Mouse (Mus musculus): ENCODE measurements at regions not wholly inside any gene's neighbourhood (a gene's known extent, or its start where the extent isn't known, plus 50 kb on each side); places are given as distances from the start of the nearest gene placed in this dataset.

DNA sequence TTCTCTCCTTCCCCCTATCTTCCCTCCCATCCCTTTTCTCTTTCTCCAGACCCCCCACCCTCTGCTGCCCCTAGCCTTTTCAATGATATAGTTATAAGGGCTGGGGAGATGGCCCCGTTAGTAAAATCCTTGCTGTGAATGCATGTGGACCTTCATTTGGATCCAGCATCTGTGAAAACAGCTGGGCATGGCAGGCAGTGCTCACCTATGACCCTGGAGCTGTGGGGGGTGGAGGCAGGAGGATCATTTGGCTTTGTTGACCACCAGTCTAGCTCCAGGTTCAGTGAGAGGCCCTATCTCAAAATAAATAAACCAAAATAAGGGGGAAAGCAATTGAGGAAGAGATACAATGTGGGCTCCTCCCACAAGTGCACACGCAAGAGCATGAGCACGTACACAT lies 105.3 kb upstream of the S1pr3 start:
- 72% methylated on average over 3 of the region's 3 CpGs for WGBS
- no peak for ATAC-seq (ENCODE audit: low FRiP score, low read depth)
- Histone ChIP-seq H3K9ac (no peak overlapping the region), H3K27ac (no peak overlapping the region), H3K4me2 (replicated peaks) (no peak overlapping the region), H3K4me3 (no peak overlapping the region), H3K27me3 (no peaks in the 10 kb centered on the region), H3K9me3 (no peaks in the 10 kb centered on the region), H3K36me3 (no peaks in the 10 kb centered on the region), H3K4me1 (peaks cover 7% of the 10 kb centered on the region)

DNA sequence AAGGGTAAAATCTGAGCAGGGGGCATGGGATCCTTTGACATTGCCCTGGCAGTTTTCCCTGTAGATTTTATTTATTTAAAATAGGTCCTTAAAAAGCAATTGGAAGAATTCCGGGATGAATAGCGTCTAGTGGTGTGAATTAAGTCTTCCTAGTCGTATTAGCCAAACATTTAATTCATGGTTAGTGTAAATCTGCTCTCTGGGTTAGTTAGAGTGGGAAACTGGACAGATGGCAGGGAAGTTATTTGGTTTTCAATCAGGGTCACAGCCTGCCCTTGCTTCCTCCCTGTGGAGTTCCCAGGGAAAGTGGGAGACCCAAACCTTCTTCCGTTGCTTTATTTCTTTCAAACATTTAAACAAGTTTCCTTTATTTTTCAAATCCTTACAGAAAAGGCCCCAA lies 103.8 kb upstream of the S1pr3 start:
- H3K4me3 ChIP-seq = no peak overlapping the region
- H3K9me3 ChIP-seq = no peaks in the 10 kb centered on the region
- H3K27ac ChIP-seq = no peak overlapping the region; the same call in 1 of the 2 replicates
- H3K4me2 ChIP-seq (replicated peaks) = no peak overlapping the region
- ATAC-seq (ENCODE audit: low FRiP score, low read depth) = no peak
- 50% methylated on average over 4 of the region's 4 CpGs for WGBS
- H3K4me1 ChIP-seq = peaks cover 7% of the 10 kb centered on the region
- no peak overlapping the region for H3K9ac ChIP-seq
- no peaks in the 10 kb centered on the region for H3K27me3 ChIP-seq
- H3K36me3 ChIP-seq = no peaks in the 10 kb centered on the region

DNA sequence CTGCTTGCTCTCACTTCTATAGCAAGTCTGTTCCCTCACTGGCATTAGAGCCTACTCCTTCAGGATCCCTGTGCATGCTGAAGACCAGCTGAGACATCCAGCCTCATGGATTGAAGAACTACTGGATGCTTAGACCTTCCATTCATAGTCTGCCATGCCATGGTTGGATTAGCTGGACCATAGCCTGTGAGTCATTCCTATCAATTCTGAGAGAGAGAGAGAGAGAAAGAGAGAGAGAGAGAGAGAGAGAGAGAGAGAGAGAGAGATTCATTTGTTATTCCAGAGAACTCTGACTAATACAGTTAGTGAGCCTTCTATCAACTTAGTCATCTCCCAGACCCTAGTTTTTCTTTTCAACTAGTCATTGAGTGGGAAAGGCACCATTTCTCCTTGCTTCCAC lies 99.0 kb upstream of the S1pr3 start:
- no peak for ATAC-seq (ENCODE audit: low FRiP score, low read depth)
- Histone ChIP-seq H3K27me3 (no peaks in the 10 kb centered on the region), H3K4me3 (no peak overlapping the region), H3K27ac (no peak overlapping the region), H3K36me3 (no peaks in the 10 kb centered on the region), H3K4me1 (peaks cover 43% of the 10 kb centered on the region), H3K9me3 (no peaks in the 10 kb centered on the region), H3K9ac (no peak overlapping the region), H3K4me2 (replicated peaks) (no peak overlapping the region)

DNA sequence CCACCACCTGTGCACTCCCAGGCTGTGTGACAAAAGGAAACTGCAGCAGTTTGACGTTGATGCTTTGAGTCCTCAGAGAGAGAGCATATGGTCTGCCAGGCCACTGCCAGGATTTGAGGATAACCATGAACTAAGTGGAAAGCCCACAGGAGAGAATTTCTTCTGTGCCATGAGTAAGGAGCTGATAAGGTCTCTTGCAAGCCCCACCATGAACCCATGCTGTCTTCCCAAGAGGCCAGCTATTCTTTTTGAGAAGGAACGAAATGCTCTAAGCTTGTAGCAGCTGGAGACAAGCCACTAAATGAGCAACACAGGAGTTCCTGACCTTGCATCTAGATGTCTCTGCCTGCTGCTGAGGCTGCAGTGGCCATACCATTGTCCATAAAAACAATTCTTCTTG lies 98.4 kb upstream of the S1pr3 start:
- Histone ChIP-seq H3K4me3 (no peak overlapping the region), H3K36me3 (no peaks in the 10 kb centered on the region), H3K27ac (no peak overlapping the region), H3K9me3 (no peaks in the 10 kb centered on the region), H3K4me2 (replicated peaks) (no peak overlapping the region), H3K4me1 (peaks cover 49% of the 10 kb centered on the region), H3K9ac (no peak overlapping the region), H3K27me3 (no peaks in the 10 kb centered on the region)
- WGBS = 56% methylated on average over 2 of the region's 2 CpGs
- no peak for ATAC-seq (ENCODE audit: low FRiP score, low read depth)

DNA sequence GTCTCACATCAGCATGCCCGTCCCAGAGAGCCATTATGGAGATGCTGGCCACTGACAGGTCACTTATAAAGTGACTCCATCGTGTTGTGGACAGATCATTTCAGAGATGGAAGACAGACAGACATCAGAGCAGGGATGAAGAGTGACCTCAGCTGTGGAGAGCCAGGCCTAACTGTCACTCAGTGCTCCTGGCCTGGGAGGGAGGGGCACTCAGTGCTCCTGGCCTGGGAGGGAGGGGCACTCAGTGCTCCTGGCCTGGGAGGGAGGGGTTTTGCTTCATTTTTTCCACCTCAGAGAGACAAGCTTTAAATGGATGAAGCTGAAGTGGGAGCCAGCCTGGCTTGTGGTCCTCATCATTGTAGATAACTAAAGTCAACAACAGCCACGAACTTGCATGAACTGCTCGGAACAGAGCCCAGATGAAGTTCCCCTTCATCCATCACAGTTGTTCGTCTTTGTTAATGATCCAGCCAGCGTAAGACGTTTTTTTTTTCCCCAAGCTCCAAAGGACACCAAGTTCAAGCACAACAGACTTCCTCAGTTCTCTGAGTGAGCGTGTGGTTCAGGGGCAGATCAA lies 96.7 kb upstream of the S1pr3 start:
- WGBS = 46% methylated on average over 8 of the region's 8 CpGs

DNA sequence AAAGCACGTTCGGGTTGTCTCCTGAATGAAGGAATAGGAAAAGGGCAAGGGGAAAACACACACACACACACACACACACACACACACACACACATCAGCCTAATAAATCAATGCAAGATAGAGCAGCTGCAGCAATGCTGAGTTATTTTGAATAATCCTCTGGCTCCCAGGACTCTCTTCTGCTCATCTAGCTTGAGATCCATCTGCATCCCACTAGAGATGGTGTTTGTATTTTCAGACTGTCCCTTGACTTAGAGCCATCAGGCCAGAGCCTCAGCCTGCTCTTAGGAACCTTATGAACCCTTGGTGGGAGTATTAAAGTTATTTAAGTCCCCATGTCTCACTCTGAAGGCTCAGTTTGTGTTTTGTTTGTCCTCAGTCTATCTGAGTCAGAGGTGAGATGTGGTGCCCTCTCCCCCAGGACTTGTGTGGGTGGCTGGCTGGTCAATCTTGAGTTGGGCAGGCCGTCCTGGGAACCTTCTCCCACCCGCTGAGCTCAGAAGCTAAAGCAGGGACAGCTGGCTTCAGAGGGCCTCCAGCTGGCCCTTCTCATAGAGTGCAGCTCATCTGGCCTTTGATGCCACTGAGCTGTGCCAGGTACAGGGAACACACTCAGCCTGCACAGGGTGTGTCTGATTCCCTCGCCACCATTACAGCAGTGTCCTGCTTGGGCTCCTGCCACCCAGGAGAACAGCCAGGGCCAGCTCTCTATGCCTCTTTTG lies 95.1 kb upstream of the S1pr3 start:
- no peaks in the 10 kb centered on the region for H3K36me3 ChIP-seq
- H3K9me3 ChIP-seq = no peaks in the 10 kb centered on the region
- H3K4me1 ChIP-seq = peaks cover 56% of the 10 kb centered on the region
- no peak overlapping the region for H3K4me2 ChIP-seq (replicated peaks)
- no peak overlapping the region for H3K9ac ChIP-seq
- no peak overlapping the region for H3K4me3 ChIP-seq
- H3K27ac ChIP-seq = peak overlapping the region; percentile 93
- ATAC-seq (ENCODE audit: low FRiP score, low read depth) = no peak
- H3K27me3 ChIP-seq = no peaks in the 10 kb centered on the region
- WGBS = 28% methylated on average over 5 of the region's 5 CpGs

More for the DNA sequence above, 96.7 kb upstream of the S1pr3 start:
- Histone ChIP-seq H3K27ac (no peak overlapping the region; the same call in 1 of the 2 replicates), H3K4me2 (replicated peaks) (no peak overlapping the region), H3K27me3 (no peaks in the 10 kb centered on the region), H3K36me3 (no peaks in the 10 kb centered on the region), H3K9ac (no peak overlapping the region), H3K4me1 (peaks cover 60% of the 10 kb centered on the region), H3K9me3 (no peaks in the 10 kb centered on the region), H3K4me3 (no peak overlapping the region)
- no peak for ATAC-seq (ENCODE audit: low FRiP score, low read depth)

DNA sequence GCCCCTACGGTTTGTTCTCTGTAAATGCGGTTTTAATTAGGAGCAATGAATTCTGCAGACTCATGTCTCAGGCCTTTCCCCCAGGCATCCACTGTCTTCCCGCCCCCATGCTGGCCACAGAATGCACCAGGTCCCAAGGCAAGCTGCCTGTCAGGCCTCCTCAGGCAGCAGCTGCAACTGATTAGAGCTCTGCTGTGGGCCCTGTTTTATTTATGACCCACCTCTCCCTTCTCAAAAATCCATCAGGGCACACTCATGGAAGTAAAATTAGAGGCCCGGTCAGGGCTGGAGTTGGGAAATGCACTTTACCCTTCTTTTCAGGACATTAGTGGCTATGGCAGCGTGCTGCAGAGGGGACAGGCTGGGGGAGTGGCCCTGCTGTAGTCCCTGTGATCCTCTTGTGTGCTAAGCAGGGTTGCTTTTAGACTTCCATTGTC lies 93.9 kb upstream of the S1pr3 start:
- Histone ChIP-seq H3K4me1 (peaks cover 58% of the 10 kb centered on the region), H3K4me2 (replicated peaks) (peak overlapping the region; percentile 32), H3K4me3 (no peak overlapping the region), H3K9me3 (no peaks in the 10 kb centered on the region), H3K9ac (0 out of 2 replicates have a peak overlapping the region, but pooled peaks have one; percentile 36), H3K36me3 (no peaks in the 10 kb centered on the region), H3K27me3 (no peaks in the 10 kb centered on the region), H3K27ac (peak overlapping the region; percentile 93)
- WGBS = 3% methylated on average over 5 of the region's 5 CpGs
- ATAC-seq (ENCODE audit: low FRiP score, low read depth) = peak; percentile 95

DNA sequence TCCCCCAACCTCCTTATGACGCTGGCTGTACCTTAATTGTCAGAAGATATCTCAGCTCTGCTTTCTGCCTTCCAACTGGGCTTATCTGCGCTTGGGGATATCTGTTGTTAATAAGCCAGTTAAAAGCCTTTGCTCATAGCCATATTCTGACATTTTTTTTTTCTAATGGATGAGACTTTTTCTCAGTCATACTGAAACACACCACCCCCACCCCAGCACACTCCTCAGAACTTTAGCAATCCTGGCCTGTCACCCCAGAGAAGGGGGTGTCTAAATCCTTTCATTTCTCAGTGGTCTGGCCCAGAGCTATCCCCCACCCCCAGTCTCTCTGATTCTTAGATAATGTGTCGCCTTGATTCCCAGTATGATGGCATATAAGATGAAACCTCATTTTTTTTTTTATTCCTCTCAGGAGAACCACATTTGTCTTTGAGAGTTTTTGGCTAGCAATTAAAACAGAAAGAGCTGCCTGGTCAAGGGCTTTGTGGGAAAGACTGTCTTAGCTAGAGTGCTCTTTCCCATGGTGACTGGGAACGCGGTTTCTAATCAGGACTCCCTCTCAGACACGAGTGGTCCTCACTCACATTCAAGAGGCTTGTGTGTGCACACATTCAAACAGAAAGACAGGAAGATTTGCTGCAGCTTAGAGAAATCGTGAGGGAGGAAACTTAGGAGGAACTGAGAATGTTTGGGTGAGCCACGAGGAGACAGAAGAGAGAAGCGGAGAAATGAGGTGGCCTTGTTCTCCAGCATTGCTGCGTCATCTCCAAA lies 93.2 kb upstream of the S1pr3 start:
- WGBS = 33% methylated on average over 10 of the region's 10 CpGs
- H3K4me2 ChIP-seq (replicated peaks) = peak overlapping the region; percentile 32
- H3K9ac ChIP-seq = peak overlapping the region; percentile 36; the same call in 1 of the 2 replicates
- no peaks in the 10 kb centered on the region for H3K36me3 ChIP-seq
- H3K27me3 ChIP-seq = no peaks in the 10 kb centered on the region
- H3K27ac ChIP-seq = peak overlapping the region; percentile 93
- ATAC-seq (ENCODE audit: low FRiP score, low read depth) = no peak
- peaks cover 64% of the 10 kb centered on the region for H3K4me1 ChIP-seq
- H3K9me3 ChIP-seq = no peaks in the 10 kb centered on the region
- H3K4me3 ChIP-seq = no peak overlapping the region

DNA sequence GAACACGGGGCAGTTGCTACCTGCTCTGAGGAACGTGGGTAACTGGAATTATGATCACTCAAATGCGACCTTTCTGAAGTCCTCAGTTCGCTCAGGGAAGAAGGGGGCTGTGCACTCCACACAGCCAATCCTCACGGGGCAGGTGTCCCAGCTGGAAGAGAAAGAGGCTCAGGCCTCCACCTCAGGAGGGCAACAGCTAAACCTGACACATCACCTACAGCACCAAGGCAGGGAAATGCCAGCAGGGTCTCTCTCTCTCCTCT lies 92.7 kb upstream of the S1pr3 start:
- Histone ChIP-seq H3K4me1 (peaks cover 66% of the 10 kb centered on the region), H3K4me3 (no peak overlapping the region), H3K9me3 (no peaks in the 10 kb centered on the region), H3K36me3 (no peaks in the 10 kb centered on the region), H3K4me2 (replicated peaks) (no peak overlapping the region), H3K27me3 (no peaks in the 10 kb centered on the region), H3K27ac (peak overlapping the region; percentile 93), H3K9ac (peak overlapping the region; percentile 20; the same call in 1 of the 2 replicates)
- ATAC-seq (ENCODE audit: low FRiP score, low read depth) = no peak
- WGBS = 51% methylated on average over 5 of the region's 5 CpGs

DNA sequence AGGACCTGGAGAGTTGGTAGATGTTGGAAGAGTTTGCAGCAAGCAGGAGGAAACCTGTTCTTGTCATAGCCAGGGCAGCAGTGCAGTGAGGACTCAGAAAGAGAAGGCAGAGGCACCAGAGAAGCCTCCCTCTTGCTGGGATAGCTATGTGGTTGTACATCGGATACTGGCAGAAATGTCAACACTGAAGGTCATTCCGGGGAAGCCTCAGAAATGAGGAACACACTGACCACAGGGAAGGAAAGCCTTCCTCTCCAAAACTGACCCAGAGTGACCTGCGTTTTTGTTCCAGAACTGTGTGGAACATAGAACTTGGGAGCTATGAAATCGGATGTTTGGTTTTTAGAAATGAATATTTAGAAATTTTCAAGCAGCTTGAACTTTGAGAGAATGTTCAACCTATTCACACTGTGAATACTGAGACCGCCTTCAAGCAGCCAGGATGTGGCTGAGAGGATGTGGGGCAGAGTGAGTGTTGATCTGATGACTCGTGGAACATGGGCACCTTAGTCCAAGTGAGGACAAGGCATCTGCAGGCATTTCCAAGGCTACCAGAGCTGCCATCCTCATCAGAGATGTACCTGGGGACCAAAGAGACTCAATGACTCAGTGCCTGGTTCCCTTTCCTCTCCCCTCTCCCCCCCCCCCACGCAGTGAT lies 85.3 kb upstream of the S1pr3 start:
- H3K36me3 ChIP-seq = no peaks in the 10 kb centered on the region
- 88% methylated on average over 7 of the region's 7 CpGs for WGBS

DNA sequence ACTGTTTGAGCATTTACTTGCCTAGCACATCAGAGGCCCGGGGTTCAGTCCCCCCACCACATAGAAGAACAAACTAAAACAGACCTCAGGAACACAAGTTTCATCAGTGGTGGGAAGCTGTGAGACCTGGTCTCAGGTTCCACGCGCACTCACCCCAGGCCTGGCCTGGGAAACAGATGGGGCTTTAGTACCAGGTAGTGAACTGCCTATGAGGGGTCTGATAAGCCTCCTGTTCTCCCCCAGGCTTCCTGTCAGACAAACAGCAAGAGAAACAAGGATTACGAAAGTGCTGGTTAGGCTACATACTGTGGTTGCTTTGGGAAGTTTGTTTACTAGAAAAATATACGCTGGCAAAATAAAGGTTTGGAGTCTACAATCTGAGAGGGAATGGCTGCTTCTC lies 83.7 kb upstream of the S1pr3 start:
- ATAC-seq (ENCODE audit: low FRiP score, low read depth) = no peak
- no peak overlapping the region for H3K4me2 ChIP-seq (replicated peaks)
- no peak overlapping the region for H3K4me3 ChIP-seq
- H3K9me3 ChIP-seq = no peaks in the 10 kb centered on the region
- peak overlapping the region; percentile 10; the same call in 1 of the 2 replicates for H3K27ac ChIP-seq
- H3K36me3 ChIP-seq = no peaks in the 10 kb centered on the region
- H3K9ac ChIP-seq = no peak overlapping the region
- H3K27me3 ChIP-seq = no peaks in the 10 kb centered on the region
- 52% methylated on average over 5 of the region's 5 CpGs for WGBS
- H3K4me1 ChIP-seq = peaks cover 37% of the 10 kb centered on the region

More for the DNA sequence above, 85.3 kb upstream of the S1pr3 start:
- Histone ChIP-seq H3K27ac (no peak overlapping the region), H3K4me3 (no peak overlapping the region), H3K9me3 (no peaks in the 10 kb centered on the region), H3K27me3 (no peaks in the 10 kb centered on the region), H3K4me1 (peaks cover 31% of the 10 kb centered on the region), H3K9ac (no peak overlapping the region), H3K4me2 (replicated peaks) (no peak overlapping the region)
- no peak for ATAC-seq (ENCODE audit: low FRiP score, low read depth)

DNA sequence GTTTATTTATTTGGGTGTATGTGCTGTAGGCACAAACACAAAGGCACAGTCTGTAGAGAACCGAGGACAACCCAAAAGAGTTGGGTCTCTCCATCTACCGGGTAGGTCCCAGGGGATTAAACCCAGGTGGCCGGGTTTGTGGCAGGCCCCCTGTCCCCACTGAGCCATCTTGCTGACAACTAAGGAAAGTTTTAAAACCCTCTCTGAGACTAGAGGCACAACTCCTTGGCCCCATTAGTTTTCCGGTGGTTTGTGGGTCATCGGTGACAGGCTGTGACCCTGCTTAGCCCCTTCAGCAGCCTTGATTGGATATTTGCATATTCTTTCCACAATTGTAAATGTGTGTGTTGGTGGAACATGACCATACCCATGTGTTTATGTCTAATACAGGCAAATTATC lies 83.1 kb upstream of the S1pr3 start:
- no peak for ATAC-seq (ENCODE audit: low FRiP score, low read depth)
- 60% methylated on average over 5 of the region's 5 CpGs for whole genome bisulfite sequencing
- peak overlapping the region; percentile 10; the same call in 1 of the 2 replicates for H3K27ac ChIP-seq

More for the DNA sequence above, 83.1 kb upstream of the S1pr3 start:
- Histone ChIP-seq H3K4me1 (peaks cover 32% of the 10 kb centered on the region), H3K4me2 (replicated peaks) (no peak overlapping the region), H3K27me3 (no peaks in the 10 kb centered on the region), H3K9me3 (no peaks in the 10 kb centered on the region), H3K36me3 (no peaks in the 10 kb centered on the region), H3K9ac (no peak overlapping the region), H3K4me3 (no peak overlapping the region)
